Mouse (Mus musculus) lung, postnatal 10 days (tissue): Measurements from ENCODE around the gene Cntnap1.

ENCODE experiments used
- DNase-seq: peaks from one replicate; pipeline ENCODE4 v3.0.0; 2021

Cntnap1 gene

GRCm38 (mm10) chr11:101170811-101171610, 688 bp downstream of the Cntnap1 start, which contains the start of gene Plekhh3:
TSS of gene Plekhh3 (minus strand) at chr11:101171351.
- DNase-seq = peak; percentile 98

GRCm38 (mm10) chr11:101171721-101172433, 1.6 kb downstream of the Cntnap1 start:
- peak; percentile 84 for DNase-seq

- no peak for DNase-seq
These were observed 2.1 kb downstream of the Cntnap1 start for GRCm38 (mm10) chr11:101172434-101172815.

- peak; percentile 78 for DNase-seq
These were observed 2.8 kb downstream of the Cntnap1 start for GRCm38 (mm10) chr11:101173112-101173511.

GRCm38 (mm10) chr11:101173631-101174388, 3.5 kb downstream of the Cntnap1 start:
- peak; percentile 91 for DNase-seq

- DNase-seq = no peak
These were observed 4.0 kb downstream of the Cntnap1 start for GRCm38 (mm10) chr11:101174389-101174745.

GRCm38 (mm10) chr11:101174851-101175628, 4.7 kb downstream of the Cntnap1 start, which contains the start of gene Ccr10:
TSS of gene Ccr10 (minus strand) at chr11:101175443.
- peak; percentile 51 for DNase-seq

- DNase-seq = peak; percentile 44
These were observed 5.4 kb downstream of the Cntnap1 start for GRCm38 (mm10) chr11:101175636-101176116.

GRCm38 (mm10) chr11:101176117-101176691, 5.9 kb downstream of the Cntnap1 start:
- DNase-seq = peak; percentile 66

GRCm38 (mm10) chr11:101176933-101177773, 6.8 kb downstream of the Cntnap1 start:
- peak; percentile 77 for DNase-seq

- no peak for DNase-seq
These were observed 8.0 kb downstream of the Cntnap1 start for GRCm38 (mm10) chr11:101178061-101179058.

GRCm38 (mm10) chr11:101179306-101179705, 9.0 kb downstream of the Cntnap1 start:
- DNase-seq = no peak

GRCm38 (mm10) chr11:101180261-101180660, 9.9 kb downstream of the Cntnap1 start:
- no peak for DNase-seq

- peak; percentile 89 for DNase-seq
These were observed 10.8 kb downstream of the Cntnap1 start for GRCm38 (mm10) chr11:101180846-101181740.

- no peak for DNase-seq
These were observed 11.6 kb downstream of the Cntnap1 start for GRCm38 (mm10) chr11:101181961-101182360.

- DNase-seq = no peak
These were observed 12.6 kb downstream of the Cntnap1 start for GRCm38 (mm10) chr11:101182771-101183517.

GRCm38 (mm10) chr11:101184984-101185383, 14.7 kb downstream of the Cntnap1 start:
- no peak for DNase-seq

GRCm38 (mm10) chr11:101185441-101185840, 15.1 kb downstream of the Cntnap1 start:
- DNase-seq = no peak
